Mouse (Mus musculus) limb, embryonic 14.5 days (tissue): ENCODE measurements around the gene Sit1. TPM values are rescaled to one million over a fixed set of nuclear protein-coding genes. Genes with fewer than 3 reads are reported as not detected.

Experiments used
- ATAC-seq: fragments of 200-750 bp; cut with Nextera tagmentation; 2 replicates; pipeline ENCODE4 v1.8.0; 2017; ENCODE audit warnings: low read depth, moderate number of reproducible peaks, moderate TSS enrichment; ENCODE audit not compliant: low FRiP score
- DNase-seq: peaks from one replicate; pipeline ENCODE4 v3.0.0-alpha.2; 2015; ENCODE audit warnings: low spot score
- H3K27ac ChIP-seq: fragments of 300-500 bp; sonication (generic); replicated peaks from 2 replicates; pipeline ENCODE4 v1.5.1; 2014; ENCODE audit warnings: low read depth, mild to moderate bottlenecking, low read length, moderate library complexity, mixed read lengths
- H3K27me3 ChIP-seq: fragments of 300-500 bp; sonication (generic); 2 replicates; pipeline ENCODE4 v1.6.1; 2014; ENCODE audit warnings: low read length, mixed read lengths; ENCODE audit not compliant: control insufficient read depth, insufficient read depth
- H3K36me3 ChIP-seq: fragments of 300-500 bp; sonication (generic); 2 replicates; pipeline ENCODE4 v1.6.1; 2014; ENCODE audit warnings: mild to moderate bottlenecking, low read length, moderate library complexity, mixed read lengths; ENCODE audit not compliant: control insufficient read depth, insufficient read depth
- H3K4me1 ChIP-seq: fragments of 300-500 bp; sonication (generic); 2 replicates; pipeline ENCODE4 v1.6.1; 2014; ENCODE audit warnings: antibody characterized with exemption, low read length, mixed read lengths; ENCODE audit not compliant: control insufficient read depth, insufficient read depth
- H3K4me2 ChIP-seq: fragments of 300-500 bp; sonication (generic); replicated peaks from 2 replicates; pipeline ENCODE4 v1.6.1; 2014; ENCODE audit warnings: low read depth, mild to moderate bottlenecking, low read length, moderate library complexity; ENCODE audit not compliant: severe bottlenecking
- H3K4me3 ChIP-seq: fragments of 300-500 bp; sonication (generic); replicated peaks from 2 replicates; pipeline ENCODE4 v1.5.1; 2014; ENCODE audit warnings: low read length
- H3K9ac ChIP-seq: fragments of 300-500 bp; sonication (generic); 2 replicates; pipeline ENCODE4 v1.6.1; 2014; ENCODE audit warnings: mild to moderate bottlenecking, low read depth, low read length, moderate library complexity; ENCODE audit not compliant: severe bottlenecking
- H3K9me3 ChIP-seq: fragments of 300-500 bp; sonication (generic); 2 replicates; pipeline ENCODE4 v1.6.1; 2016; ENCODE audit warnings: low read length; ENCODE audit not compliant: control insufficient read depth
- POLR2A ChIP-seq: fragments of 200-500 bp; IDR thresholded peaks from 2 replicates; pipeline ENCODE4 v1.8.0; 2012; ENCODE audit warnings: inconsistent platforms, mild to moderate bottlenecking, moderate library complexity, borderline replicate concordance; ENCODE audit not compliant: insufficient read depth, insufficient read length; ENCODE audit errors: extremely low read depth
- WGBS: fragments of 180-500 bp; shearing (Covaris S2); extraction: QIAGEN DNeasy Blood & Tissue Kit; methylation state at CpG from one replicate; pipeline ENCODE4 v1.1.7; 2014; 5-methylcytosine and 5-hydroxymethylcytosine counted together
- polyA plus RNA-seq, 2 experiments: library from polyadenylated mRNA; depleted of rRNA in 1 of 2; stranded (reverse) in 1 of 2; unstranded in 1 of 2; fragments of >200 nt; fragmentation: Nextera tagmentation in 1 of 2; extraction: Ambion mirVana in 1 of 2; gene quantifications; 2 replicates each; pipeline versions ENCODE4 v1.2.1 to v1.2.3; 2012 to 2014

Sit1 gene
- polyA plus RNA-seq, 2 experiments, result not detected

DNA sequence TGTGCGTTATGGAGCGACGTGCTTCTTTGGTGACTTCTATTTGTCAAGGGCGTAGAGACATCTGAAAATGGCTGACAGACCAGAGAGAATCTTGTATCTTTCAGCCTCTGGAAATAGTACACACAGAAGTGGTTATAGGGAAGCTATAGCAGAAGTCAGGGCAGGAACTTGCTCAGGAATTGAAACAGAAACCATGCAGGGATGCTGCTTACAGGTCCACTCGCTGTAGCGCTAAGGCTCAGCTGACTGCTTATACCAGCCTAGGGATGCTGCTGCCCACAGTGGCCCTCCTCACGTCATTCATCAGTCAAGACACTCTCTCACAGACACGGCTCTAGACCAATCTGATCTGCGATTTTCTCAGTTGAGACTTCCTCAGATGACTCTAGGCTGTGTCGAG lies 13.2 kb downstream of the Sit1 start:
- H3K4me3 ChIP-seq, result no peak overlapping the region
- no peak overlapping the region for H3K4me2 ChIP-seq
- 90% methylated on average over 10 of the region's 10 CpGs for WGBS
- no peaks in the 10 kb centered on the region for H3K9me3 ChIP-seq
- TF ChIP-seq POLR2A, result no peak
- no peak overlapping the region for H3K9ac ChIP-seq
- DNase-seq (no peak), ATAC-seq (no peak)
- H3K27ac ChIP-seq, result no peak overlapping the region
- no peaks in the 10 kb centered on the region for H3K27me3 ChIP-seq
- no peaks in the 10 kb centered on the region for H3K4me1 ChIP-seq
- no peaks in the 10 kb centered on the region for H3K36me3 ChIP-seq

DNA sequence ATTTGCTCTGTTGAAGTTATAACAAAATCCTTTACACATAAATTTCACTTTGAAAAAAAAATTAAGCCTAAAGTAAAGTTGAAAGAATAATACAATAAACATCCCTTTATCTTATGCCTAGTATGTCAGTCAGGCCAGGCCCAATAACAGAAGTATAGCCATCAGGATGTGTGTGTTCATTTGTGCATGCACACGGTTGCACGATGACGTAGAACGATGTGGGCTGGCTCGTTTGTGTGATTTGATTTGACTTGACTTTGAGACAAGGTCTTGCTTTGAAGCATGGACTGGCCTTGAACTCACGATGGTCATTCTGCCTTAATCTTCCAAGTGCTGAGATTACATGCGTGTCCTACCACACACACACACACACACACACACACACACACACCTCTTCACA lies 16.7 kb downstream of the Sit1 start:
- no peak for ATAC-seq
- DNase-seq, result no peak
- no peak overlapping the region for H3K4me2 ChIP-seq
- H3K9me3 ChIP-seq, result no peaks in the 10 kb centered on the region
- H3K4me3 ChIP-seq, result no peak overlapping the region
- H3K27ac ChIP-seq, result no peak overlapping the region
- H3K36me3 ChIP-seq, result no peaks in the 10 kb centered on the region
- 87% methylated on average over 7 of the region's 7 CpGs for WGBS
- H3K4me1 ChIP-seq, result no peaks in the 10 kb centered on the region
- TF ChIP-seq POLR2A, result no peak
- no peaks in the 10 kb centered on the region for H3K27me3 ChIP-seq
- no peak overlapping the region for H3K9ac ChIP-seq

DNA sequence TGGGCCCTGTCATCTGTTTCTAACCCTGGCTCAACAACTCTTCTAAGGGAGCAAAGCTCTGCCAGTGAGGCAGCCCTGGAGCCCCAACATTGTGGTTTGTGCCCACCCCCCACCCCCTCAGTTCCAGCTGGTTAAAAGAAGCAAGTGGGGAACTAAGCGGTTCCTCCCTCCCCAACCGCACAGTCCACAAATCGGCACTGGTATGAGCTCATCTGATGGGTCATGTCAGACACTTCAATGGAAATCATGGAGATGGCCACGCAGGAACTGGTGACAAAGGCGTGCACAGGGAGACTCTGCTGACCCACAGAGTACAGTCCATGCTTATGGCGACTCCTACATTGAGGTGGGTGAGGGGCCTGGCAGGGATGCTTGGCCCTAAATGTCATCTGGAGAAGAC lies 17.6 kb downstream of the Sit1 start:
- H3K27ac ChIP-seq, result no peak overlapping the region
- no peak for DNase-seq
- no peaks in the 10 kb centered on the region for H3K36me3 ChIP-seq
- H3K9me3 ChIP-seq, result no peaks in the 10 kb centered on the region
- no peak overlapping the region for H3K4me2 ChIP-seq
- 88% methylated on average over 6 of the region's 6 CpGs for WGBS
- H3K4me1 ChIP-seq, result no peaks in the 10 kb centered on the region
- ATAC-seq, result no peak
- no peaks in the 10 kb centered on the region for H3K27me3 ChIP-seq
- no peak overlapping the region for H3K9ac ChIP-seq
- no peak for TF ChIP-seq POLR2A
- no peak overlapping the region for H3K4me3 ChIP-seq

DNA sequence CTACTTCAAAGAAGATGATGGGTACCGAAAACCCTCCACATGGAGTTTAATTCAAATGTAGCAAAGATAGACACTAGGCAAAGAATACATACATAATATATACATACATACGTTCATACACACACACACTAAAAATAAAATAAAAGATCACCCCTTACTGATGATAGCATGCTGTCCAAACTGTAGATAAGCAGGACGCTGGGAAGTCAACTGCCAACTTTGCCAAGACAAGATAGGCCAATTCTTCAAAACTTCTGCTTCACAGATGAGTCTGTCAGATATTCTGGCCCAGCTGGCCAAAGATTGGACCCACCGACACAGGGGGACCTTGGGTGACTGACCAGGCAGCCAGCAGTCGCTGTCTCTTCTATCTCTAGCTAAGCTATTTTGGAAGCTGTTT lies 20.4 kb downstream of the Sit1 start:
- DNase-seq (no peak), ATAC-seq (no peak)
- Histone ChIP-seq H3K27ac (no peak overlapping the region), H3K4me3 (no peak overlapping the region), H3K36me3 (no peaks in the 10 kb centered on the region), H3K4me2 (no peak overlapping the region), H3K9ac (no peak overlapping the region), H3K9me3 (no peaks in the 10 kb centered on the region), H3K4me1 (no peaks in the 10 kb centered on the region), H3K27me3 (no peaks in the 10 kb centered on the region)
- TF ChIP-seq POLR2A, result no peak
- WGBS, result 92% methylated on average over 5 of the region's 5 CpGs

DNA sequence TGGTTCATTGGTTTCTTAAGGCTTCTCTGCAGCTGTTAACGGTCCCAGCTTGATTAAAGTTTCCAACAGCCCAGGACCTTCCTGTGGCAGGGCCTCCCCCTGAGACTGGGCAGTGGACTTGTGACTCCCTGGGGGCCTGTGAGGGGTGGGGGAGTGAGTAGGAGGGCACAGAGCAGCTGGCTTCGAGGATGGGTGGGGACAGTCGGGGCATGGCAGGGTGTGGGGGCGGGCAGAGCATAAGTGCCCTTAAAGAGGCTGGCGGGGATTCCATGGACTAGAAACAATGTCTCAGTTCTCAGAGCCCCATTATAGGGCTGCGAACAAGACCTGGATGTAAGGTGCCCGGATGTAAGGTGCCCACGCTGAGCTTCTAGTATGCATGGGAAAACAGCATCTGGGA lies 26.4 kb downstream of the Sit1 start:
- Histone ChIP-seq H3K27ac (no peak overlapping the region), H3K9ac (no peak overlapping the region), H3K4me1 (peaks cover 17% of the 10 kb centered on the region), H3K36me3 (no peaks in the 10 kb centered on the region), H3K9me3 (no peaks in the 10 kb centered on the region), H3K27me3 (peaks cover 29% of the 10 kb centered on the region), H3K4me2 (no peak overlapping the region), H3K4me3 (no peak overlapping the region)
- TF ChIP-seq POLR2A, result no peak
- ATAC-seq (no peak), DNase-seq (no peak)
- WGBS, result 18% methylated on average over 8 of the region's 8 CpGs

DNA sequence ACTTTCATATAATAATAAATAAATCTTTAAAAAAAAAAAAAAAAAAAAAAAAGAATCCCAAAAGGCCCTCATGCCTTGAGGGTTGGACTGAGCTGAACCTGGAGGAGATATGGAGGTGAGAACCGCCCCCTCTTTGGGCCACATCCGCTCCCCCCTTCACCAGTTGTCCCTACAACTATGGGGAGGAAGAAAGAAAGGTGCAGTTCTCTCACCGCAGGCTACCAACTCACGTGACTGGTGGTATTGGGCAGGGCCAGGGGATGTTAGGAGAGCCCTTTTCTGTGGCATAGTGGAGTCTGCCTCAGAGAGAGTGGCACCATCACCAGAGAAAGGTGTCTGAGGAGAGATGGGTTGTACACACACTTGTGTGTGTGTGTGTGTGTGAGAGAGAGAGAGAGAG lies 27.1 kb downstream of the Sit1 start:
- peaks cover 30% of the 10 kb centered on the region for H3K27me3 ChIP-seq
- ATAC-seq (no peak), DNase-seq (no peak)
- H3K9me3 ChIP-seq, result no peaks in the 10 kb centered on the region
- H3K4me3 ChIP-seq, result no peak overlapping the region
- no peaks in the 10 kb centered on the region for H3K36me3 ChIP-seq
- H3K4me2 ChIP-seq, result no peak overlapping the region
- 34% methylated on average over 4 of the region's 4 CpGs for WGBS
- H3K9ac ChIP-seq, result no peak overlapping the region
- peaks cover 17% of the 10 kb centered on the region for H3K4me1 ChIP-seq
- no peak for TF ChIP-seq POLR2A
- H3K27ac ChIP-seq, result no peak overlapping the region
